Mouse (Mus musculus): ENCODE results near the gene Tns2.

DNA sequence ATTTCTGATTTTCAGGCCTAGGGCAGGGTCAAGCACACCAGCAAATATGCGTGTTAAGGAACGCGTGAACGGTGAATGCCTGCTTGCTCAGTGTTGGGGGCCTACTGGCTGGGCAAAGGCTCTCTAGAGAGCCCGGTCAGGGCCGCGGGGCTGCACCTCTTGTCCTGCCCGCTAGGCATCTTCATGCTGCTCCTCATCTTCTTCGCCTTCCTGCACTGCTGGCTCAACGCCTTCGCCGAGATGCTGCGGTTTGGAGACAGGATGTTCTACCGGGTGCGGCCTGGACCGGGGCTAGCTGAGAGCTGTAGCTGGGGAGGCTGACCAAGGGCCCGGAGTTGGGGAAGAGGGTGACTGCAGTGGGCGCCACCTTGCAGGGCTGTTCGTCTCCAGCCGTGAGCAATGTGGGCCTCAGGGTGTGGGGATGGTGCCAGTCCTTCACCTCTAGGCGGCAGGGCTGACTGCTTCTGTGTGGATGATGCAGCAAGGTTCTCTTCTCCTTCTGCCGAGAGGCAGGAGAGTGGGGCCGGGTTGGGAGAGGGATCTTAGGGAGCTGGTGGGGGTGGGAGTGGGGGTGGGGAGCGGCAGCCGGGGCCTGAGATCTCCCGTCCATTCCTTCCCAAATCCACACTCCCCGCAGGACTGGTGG is 60.3 kb downstream of the Tns2 start:
- TF ChIP-seq CTCF (IDR thresholded peaks at IDR 0.05; ENCODE audit: control insufficient read depth, insufficient read depth, low read length) (no peak), POLR2A (IDR thresholded peaks at IDR 0.05; ENCODE audit: borderline replicate concordance, control insufficient read depth, low read depth, low read length) (no peak)

All from bone marrow, adult 2 months (tissue).